Comparison of ENCODE assay signal across 8 mouse cellular contexts in genomic region chr1:152090564-152091545, GRCm38 (mm10). TPM values are rescaled to one million over a fixed set of nuclear protein-coding genes. Genes with fewer than 3 reads are reported as not detected.
A peak's percentile ranks its signal among the peaks of the same experiment; 100 is the strongest.
DNase-seq lines count a peak whose midpoint lies in the region; ATAC-seq and TF ChIP-seq lines count a peak whose summit lies in the region.

No protein-coding gene starts in this region.

- H3K4me2 ChIP-seq in CH12.LX (ENCODE audit: insufficient read depth, low read depth, poor library complexity, severe bottlenecking), result peak overlapping the region; percentile 90
- peak overlapping the region; percentile 85 for H3K4me2 ChIP-seq in embryonic facial prominence, embryonic 12.5 days (replicated peaks)
- H3K4me2 ChIP-seq in heart, embryonic 12.5 days, result peak overlapping the region; percentile 87
- peak overlapping the region; percentile 93 for H3K4me2 ChIP-seq in kidney, embryonic 15.5 days
- peak overlapping the region; percentile 60 for H3K4me2 ChIP-seq in liver, embryonic 14.5 days (ENCODE audit: low read depth)
- H3K4me2 ChIP-seq in neural tube, embryonic 14.5 days (ENCODE audit: low read depth, low read length), result peak overlapping the region; percentile 58

- no peak for TF ChIP-seq EP300 in CH12.LX (IDR thresholded peaks at IDR 0.05; ENCODE audit: low read length)
- no peak for TF ChIP-seq EP300 in liver, embryonic 14.5 days (IDR thresholded peaks at IDR 0.05; ENCODE audit: low read depth)

- TF ChIP-seq POLR2A in CH12.LX (IDR thresholded peaks at IDR 0.05; ENCODE audit: low read depth, low read length), result no peak

- DNase-seq in CH12.LX (ENCODE audit: extremely low read depth), result no peak
- peak; percentile 45 for DNase-seq in adrenal gland, adult 8-10 months
- DNase-seq in liver, embryonic 14.5 days (ENCODE audit: low read depth in 3 of 3, low spot score in 3 of 3), result no peak
- peak; percentile 12 to 14 for DNase-seq in thymus, postnatal 10 days (ENCODE audit: low spot score in 2 of 2)

- peaks cover 4% of the 10 kb centered on the region for H3K27me3 ChIP-seq in CH12.LX (replicated peaks)
- H3K27me3 ChIP-seq in embryonic facial prominence, embryonic 12.5 days, result no peaks in the 10 kb centered on the region
- no peaks in the 10 kb centered on the region for H3K27me3 ChIP-seq in heart, embryonic 12.5 days (replicated peaks)
- no peaks in the 10 kb centered on the region for H3K27me3 ChIP-seq in kidney, embryonic 15.5 days
- peaks cover 33% of the 10 kb centered on the region for H3K27me3 ChIP-seq in liver, embryonic 14.5 days (ENCODE audit: control insufficient read depth, insufficient read depth, low read length)
- H3K27me3 ChIP-seq in neural tube, embryonic 14.5 days (ENCODE audit: control insufficient read depth, insufficient read depth, low read length), result no peaks in the 10 kb centered on the region

- H3K4me1 ChIP-seq in CH12.LX (ENCODE audit: control insufficient read depth in 1 of 2, insufficient read depth in 2 of 2), result peaks cover 2 to 21% of the 10 kb centered on the region in 2 experiments; a peak in 2 of 4 replicates
- peaks cover 36% of the 10 kb centered on the region for H3K4me1 ChIP-seq in embryonic facial prominence, embryonic 12.5 days
- H3K4me1 ChIP-seq in heart, embryonic 12.5 days (replicated peaks), result peaks cover 25% of the 10 kb centered on the region
- peaks cover 28% of the 10 kb centered on the region for H3K4me1 ChIP-seq in kidney, embryonic 15.5 days
- peaks cover 0 to 4% of the 10 kb centered on the region in 2 experiments; a peak in 2 of 4 replicates for H3K4me1 ChIP-seq in liver, embryonic 14.5 days (replicated peaks; ENCODE audit: control insufficient read depth in 2 of 2, insufficient read depth in 2 of 2, low read length in 1 of 2)
- H3K4me1 ChIP-seq in neural tube, embryonic 14.5 days (ENCODE audit: control insufficient read depth, insufficient read depth, low read length), result peaks cover 25% of the 10 kb centered on the region

- WGBS in embryonic facial prominence, embryonic 12.5 days, result 2% methylated on average over 36 of the region's 36 CpGs
- WGBS in heart, embryonic 12.5 days, result under 1% methylated on average over 36 of the region's 36 CpGs
- 1% methylated on average over 35 of the region's 36 CpGs for whole genome bisulfite sequencing in kidney, embryonic 15.5 days
- WGBS in liver, embryonic 14.5 days (ENCODE audit: insufficient replicate concordance), result 5% methylated on average over 36 of the region's 36 CpGs
- WGBS in neural tube, embryonic 14.5 days, result 0% methylated on average over 34 of the region's 36 CpGs

- peak; percentile 74 for ATAC-seq in embryonic facial prominence, embryonic 12.5 days (ENCODE audit: insufficient number of reproducible peaks, insufficient read depth, low FRiP score, low TSS enrichment)
- peak; percentile 62 for ATAC-seq in heart, embryonic 12.5 days (ENCODE audit: insufficient number of reproducible peaks, low FRiP score)
- ATAC-seq in kidney, embryonic 15.5 days (replicated peaks; ENCODE audit: low FRiP score), result peak; percentile 74
- ATAC-seq in liver, embryonic 14.5 days (ENCODE audit: insufficient read depth), result peak; percentile 47
- ATAC-seq in neural tube, embryonic 14.5 days (ENCODE audit: low read depth), result peak; percentile 76

- TF ChIP-seq CTCF in CH12.LX (conservative IDR thresholded peaks at IDR 0.05 in 1 of 2, IDR thresholded peaks at IDR 0.05 in 1 of 2; ENCODE audit: low read depth in 2 of 2, low read length in 2 of 2), result no peak
- TF ChIP-seq CTCF in liver, embryonic 14.5 days (IDR thresholded peaks at IDR 0.05; ENCODE audit: low read depth), result no peak

- no peak for TF ChIP-seq RAD21 in CH12.LX (IDR thresholded peaks at IDR 0.05; ENCODE audit: low read depth, low read length)

- H3K9ac ChIP-seq in CH12.LX (ENCODE audit: insufficient read depth, low read depth), result no peak overlapping the region
- peak overlapping the region; percentile 86 for H3K9ac ChIP-seq in embryonic facial prominence, embryonic 12.5 days
- H3K9ac ChIP-seq in heart, embryonic 12.5 days, result peak overlapping the region; percentile 97
- peak overlapping the region; percentile 90 for H3K9ac ChIP-seq in kidney, embryonic 15.5 days
- H3K9ac ChIP-seq in liver, embryonic 14.5 days (replicated peaks), result no peak overlapping the region
- peak overlapping the region; percentile 97 for H3K9ac ChIP-seq in neural tube, embryonic 14.5 days (replicated peaks; ENCODE audit: low read depth, low read length)

- no peaks in the 10 kb centered on the region for H3K36me3 ChIP-seq in CH12.LX (replicated peaks in 1 of 2; ENCODE audit: control insufficient read depth in 1 of 2, insufficient read depth in 1 of 2, low read length in 1 of 2)
- no peaks in the 10 kb centered on the region for H3K36me3 ChIP-seq in embryonic facial prominence, embryonic 12.5 days
- no peaks in the 10 kb centered on the region for H3K36me3 ChIP-seq in heart, embryonic 12.5 days
- no peaks in the 10 kb centered on the region for H3K36me3 ChIP-seq in kidney, embryonic 15.5 days
- H3K36me3 ChIP-seq in liver, embryonic 14.5 days (replicated peaks; ENCODE audit: control insufficient read depth, insufficient read depth, low read depth), result no peaks in the 10 kb centered on the region
- H3K36me3 ChIP-seq in neural tube, embryonic 14.5 days (ENCODE audit: control insufficient read depth, insufficient read depth, low read length), result no peaks in the 10 kb centered on the region

- dilution Hi-C loops in CH12.LX (cut with MboI; ENCODE audit: extremely low pct_ligation_motif_present, extremely low pct_unique_long_range_greater_than_20kb, low sequenced_read_pairs), result no loop called here

- no peaks in the 10 kb centered on the region for H3K79me2 ChIP-seq in CH12.LX (replicated peaks; ENCODE audit: control insufficient read depth, extremely low read depth, insufficient read depth, poor library complexity, severe bottlenecking)

- in situ Hi-C loops in CH12.LX (cut with MboI; ENCODE audit: low pct_ligation_motif_present, low pct_unique_long_range_greater_than_20kb, low sequenced_read_pairs), result no loop called here

- H3K9me3 ChIP-seq in CH12.LX (replicated peaks; ENCODE audit: low read length), result no peaks in the 10 kb centered on the region
- H3K9me3 ChIP-seq in embryonic facial prominence, embryonic 12.5 days, result no peaks in the 10 kb centered on the region
- H3K9me3 ChIP-seq in heart, embryonic 12.5 days (replicated peaks), result no peaks in the 10 kb centered on the region
- H3K9me3 ChIP-seq in kidney, embryonic 15.5 days (replicated peaks), result no peaks in the 10 kb centered on the region
- no peaks in the 10 kb centered on the region for H3K9me3 ChIP-seq in liver, embryonic 14.5 days (ENCODE audit: control insufficient read depth, low read length)
- H3K9me3 ChIP-seq in neural tube, embryonic 14.5 days (ENCODE audit: control insufficient read depth, low read length), result no peaks in the 10 kb centered on the region

- peak overlapping the region in 2 of 3 experiments; percentile 60 to 71 for H3K4me3 ChIP-seq in CH12.LX (replicated peaks in 1 of 3; ENCODE audit: low read depth in 2 of 3, low read length in 2 of 3, poor library complexity in 1 of 3)
- peak overlapping the region; percentile 90 for H3K4me3 ChIP-seq in embryonic facial prominence, embryonic 12.5 days
- H3K4me3 ChIP-seq in heart, embryonic 12.5 days, result peak overlapping the region; percentile 93
- peak overlapping the region; percentile 67 for H3K4me3 ChIP-seq in kidney, embryonic 15.5 days (replicated peaks)
- peak overlapping the region; percentile 52 to 59 for H3K4me3 ChIP-seq in liver, embryonic 14.5 days (ENCODE audit: insufficient read depth in 1 of 2, low read depth in 2 of 2, low read length in 2 of 2)
- H3K4me3 ChIP-seq in neural tube, embryonic 14.5 days (ENCODE audit: low read depth, low read length), result peak overlapping the region; percentile 79

- H3K27ac ChIP-seq in CH12.LX (ENCODE audit: insufficient read depth, low read depth), result no peak overlapping the region
- peak overlapping the region; percentile 88 for H3K27ac ChIP-seq in embryonic facial prominence, embryonic 12.5 days
- peak overlapping the region; percentile 86 for H3K27ac ChIP-seq in heart, embryonic 12.5 days (ENCODE audit: poor library complexity, severe bottlenecking)
- peak overlapping the region; percentile 82 for H3K27ac ChIP-seq in kidney, embryonic 15.5 days
- H3K27ac ChIP-seq in liver, embryonic 14.5 days, result no peak overlapping the region
- H3K27ac ChIP-seq in neural tube, embryonic 14.5 days (ENCODE audit: low read depth, low read length), result peak overlapping the region; percentile 99

TF ChIP-seq in CH12.LX, 34 proteins besides CTCF, POLR2A, EP300 and RAD21:
- TF ChIP-seq SMC3 (IDR thresholded peaks at IDR 0.05; ENCODE audit: low read depth, low read length), result no peak
- no peak for TF ChIP-seq BHLHE40 (IDR thresholded peaks at IDR 0.05; ENCODE audit: low read depth, low read length)
- no peak for TF ChIP-seq JUND (conservative IDR thresholded peaks at IDR 0.05; ENCODE audit: low read depth, low read length)

RNA-seq across cellular contexts. Expression of gene 1700025G04Rik, which starts 0.9 kb away (rescaled TPM):
- total RNA-seq in CH12.LX (2012; rRNA removed), result 1.5 TPM in 2 replicates
- total RNA-seq in CH12.LX (2014; rRNA removed), result 12.8 and 13.7 TPM in 2 replicates
- 19.5 and 21.0 TPM in 2 replicates for polyA plus RNA-seq in CH12.LX (2012; ENCODE audit: insufficient read length, low read depth)
- total RNA-seq in adrenal gland, adult 8-10 months (2022), result 10 to 100 TPM; 49.0 to 83.7 (median 64.8) TPM
- 34.7 and 37.6 TPM in 2 replicates for polyA plus RNA-seq in embryonic facial prominence, embryonic 12.5 days (2016; fragmentation: Nextera tagmentation; extraction: Ambion mirVana)
- 28.4 and 30.3 TPM in 2 replicates for polyA plus RNA-seq in heart, embryonic 12.5 days (2016; fragmentation: Nextera tagmentation; extraction: Ambion mirVana)
- 17.2 and 21.2 TPM in 2 replicates for polyA plus RNA-seq in kidney, embryonic 15.5 days (2015; fragmentation: Nextera tagmentation; extraction: Ambion mirVana)
- polyA plus RNA-seq in liver, embryonic 14.5 days (2012; rRNA removed), result 0.52 and 1.2 TPM in 2 replicates
- polyA plus RNA-seq in liver, embryonic 14.5 days (2014; fragmentation: Nextera tagmentation; extraction: Ambion mirVana), result 1.4 and 2.1 TPM in 2 replicates
- polyA plus RNA-seq in neural tube, embryonic 14.5 days (2014; fragmentation: Nextera tagmentation; extraction: Ambion mirVana), result 29.1 and 30.2 TPM in 2 replicates

Comparison
In these comparisons a context has a peak if more than half of its experiments do, and no peak if none do; other contexts are left out.
1. DNase-seq: peak in adrenal gland, adult 8-10 months (single experiment) and thymus, postnatal 10 days (2 of 2); none in CH12.LX (single experiment) and liver, embryonic 14.5 days (0 of 3).
2. H3K27ac ChIP-seq: peak in embryonic facial prominence, embryonic 12.5 days (single experiment), heart, embryonic 12.5 days (single experiment), kidney, embryonic 15.5 days (single experiment) and neural tube, embryonic 14.5 days (single experiment); none in CH12.LX (single experiment) and liver, embryonic 14.5 days (single experiment).
3. H3K9ac ChIP-seq: peak in embryonic facial prominence, embryonic 12.5 days (single experiment), heart, embryonic 12.5 days (single experiment), kidney, embryonic 15.5 days (single experiment) and neural tube, embryonic 14.5 days (single experiment); none in CH12.LX (single experiment) and liver, embryonic 14.5 days (single experiment).
4. Peak in every context shown above with its lines, with median percentiles within 50 percentile points of each other: H3K4me2 ChIP-seq, H3K4me3 ChIP-seq and ATAC-seq.